Mouse (Mus musculus) neural tube, embryonic 10.5 days (tissue): ENCODE data around the gene Agpat2.

ENCODE experiments used
- DNase-seq: peaks from one replicate; pipeline ENCODE4 v3.0.0-alpha.2; 2017; ENCODE audit warnings: low spot score; ENCODE audit errors: extremely low spot score

Gene Agpat2

DNA sequence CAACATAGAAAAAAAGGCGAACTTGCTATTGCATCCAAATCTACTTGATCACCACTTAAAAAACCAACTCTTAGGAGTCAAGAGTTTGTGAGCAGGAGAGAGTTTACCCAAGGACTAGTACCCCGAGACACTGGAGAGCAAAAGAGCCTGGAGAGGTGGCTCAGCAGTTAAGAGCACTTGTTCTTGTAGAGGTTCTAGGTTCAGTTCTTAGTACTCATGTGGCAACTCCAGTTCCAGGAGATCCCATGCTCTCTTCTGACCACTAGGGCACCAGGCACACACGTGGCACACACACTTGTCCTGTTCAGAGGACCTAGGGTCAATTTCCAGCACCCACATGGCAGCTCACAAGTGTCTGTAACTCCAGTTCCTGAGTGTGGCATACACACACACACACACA, 21.9 kb upstream of the Agpat2 start:
- no peak for DNase-seq

DNA sequence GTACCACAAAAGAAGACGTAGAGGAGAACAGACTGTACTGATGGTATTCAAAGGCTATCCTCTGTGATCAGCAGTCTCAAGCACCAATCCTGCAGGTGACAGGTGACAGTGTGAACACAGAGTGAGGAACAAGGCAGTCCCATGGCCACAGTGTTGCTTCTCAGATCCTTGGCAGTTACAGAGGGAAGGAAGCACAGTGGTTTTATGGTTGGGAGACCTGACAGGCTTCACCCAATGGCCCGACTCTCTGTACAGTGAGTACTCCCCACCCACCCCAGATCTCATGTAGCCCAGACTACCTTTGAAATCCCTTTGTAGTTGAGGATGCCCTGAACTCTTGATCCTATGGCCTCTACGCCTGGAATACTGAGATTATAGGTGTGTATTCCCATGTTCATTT, 21.2 kb upstream of the Agpat2 start:
- no peak for DNase-seq

DNA sequence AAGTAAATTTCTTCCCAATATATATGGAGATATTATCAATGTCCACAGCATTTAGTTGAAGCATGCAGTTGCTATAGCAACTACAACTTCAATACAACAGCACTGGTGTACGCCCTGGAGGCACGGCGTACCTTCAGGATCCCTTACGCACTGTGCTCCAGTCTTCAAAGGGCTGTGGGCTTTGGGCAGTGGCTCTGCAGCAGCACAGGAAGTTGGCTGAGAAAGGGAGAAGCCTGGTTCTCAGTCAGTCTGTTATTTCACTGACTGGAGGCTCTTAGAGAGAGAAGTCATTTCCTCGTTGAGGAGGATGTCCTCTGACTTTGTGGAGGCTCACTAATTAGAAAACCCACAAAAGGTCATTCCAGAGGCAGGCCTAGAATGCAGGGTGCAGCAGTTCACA, 18.8 kb upstream of the Agpat2 start:
- no peak for DNase-seq

DNA sequence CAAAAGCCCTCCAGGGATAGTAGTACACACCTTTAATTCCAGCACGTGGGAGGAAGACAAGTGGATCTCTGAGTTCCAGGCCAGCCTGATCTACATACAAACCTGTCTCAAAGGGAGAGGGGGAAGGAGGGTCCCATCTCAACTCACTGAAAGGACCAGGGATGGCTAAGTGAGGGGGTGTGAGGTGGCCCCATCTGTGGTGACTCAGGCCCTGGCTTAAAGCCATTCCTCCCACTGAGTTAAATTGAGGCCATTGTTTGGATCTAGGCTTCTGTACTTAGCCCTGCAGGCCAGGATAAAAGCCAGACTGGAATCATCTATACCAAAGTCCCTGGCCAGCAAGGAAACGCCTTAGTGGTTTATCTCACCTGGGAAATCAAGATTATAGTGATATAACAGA, 17.0 kb upstream of the Agpat2 start:
- no peak for DNase-seq

DNA sequence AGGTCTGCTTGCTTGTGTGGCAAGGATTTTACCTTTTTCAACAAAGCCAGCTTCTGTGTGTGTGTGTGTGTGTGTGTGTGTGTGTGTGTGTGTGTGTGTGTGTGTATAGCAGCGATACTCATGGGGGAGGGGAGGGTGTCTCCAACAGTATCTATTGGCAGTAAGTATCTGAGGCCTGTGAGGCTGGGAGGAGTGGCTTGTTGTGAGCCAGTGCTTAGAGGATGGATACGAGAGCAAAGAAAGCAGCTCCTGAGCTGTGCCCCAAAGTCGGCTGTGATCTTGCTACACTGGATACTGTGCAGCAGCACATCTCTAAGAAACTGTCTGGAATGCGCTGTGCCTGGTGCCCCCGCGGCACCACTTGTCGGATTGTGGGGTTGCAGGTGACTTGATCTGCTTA, 13.7 kb upstream of the Agpat2 start:
- no peak for DNase-seq

DNA sequence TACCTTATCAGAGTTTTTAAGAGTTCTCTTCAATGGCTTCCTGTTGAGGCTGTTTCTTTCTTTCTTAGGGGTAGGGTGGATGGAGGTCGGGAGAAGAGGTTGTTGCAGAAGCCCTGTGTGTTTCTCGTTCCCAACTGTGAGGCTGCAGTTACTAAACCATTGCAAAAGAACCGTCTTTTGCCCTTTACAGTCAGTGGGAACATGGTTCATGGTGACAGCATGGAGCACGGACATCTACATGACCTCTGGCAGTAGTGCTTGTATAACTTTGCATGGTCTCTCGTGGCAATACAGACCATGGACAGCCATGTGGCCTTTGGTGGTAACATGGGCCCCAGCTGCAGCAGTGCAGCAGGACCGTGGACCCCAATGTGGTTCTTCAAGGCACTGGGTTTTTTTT, 13.1 kb upstream of the Agpat2 start:
- no peak for DNase-seq

DNA sequence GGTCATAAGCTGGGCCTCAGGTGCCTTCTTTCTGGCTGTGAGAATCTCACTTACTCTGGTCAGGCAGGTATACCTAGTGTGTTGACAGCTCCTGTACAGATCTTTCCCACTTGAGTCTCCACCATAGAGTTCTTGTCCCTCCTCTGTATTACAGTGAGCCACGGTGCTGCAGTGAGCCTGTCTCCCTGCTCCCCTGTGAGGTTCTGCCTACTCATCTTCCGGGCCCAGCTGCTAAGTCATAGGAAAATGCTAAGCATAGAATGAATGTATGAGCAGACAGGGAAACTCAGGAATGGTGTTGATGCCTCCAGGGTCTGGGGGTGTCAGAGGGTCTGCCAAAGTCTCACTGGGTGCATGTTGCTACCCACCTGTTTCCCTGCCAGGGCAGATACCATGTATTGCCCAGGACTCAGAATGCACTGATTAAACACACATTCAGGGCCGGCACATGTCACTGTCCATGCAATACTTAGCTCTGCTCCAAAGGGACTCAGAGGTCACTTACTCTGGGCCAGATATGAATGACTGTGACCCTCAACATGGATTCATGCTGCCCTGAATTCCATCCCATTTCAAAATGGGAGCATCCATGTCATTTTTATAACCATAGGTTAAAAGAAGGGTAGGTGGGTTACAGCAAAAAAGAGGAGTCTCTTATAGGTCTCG, 11.4 kb upstream of the Agpat2 start:
- DNase-seq, result no peak

DNA sequence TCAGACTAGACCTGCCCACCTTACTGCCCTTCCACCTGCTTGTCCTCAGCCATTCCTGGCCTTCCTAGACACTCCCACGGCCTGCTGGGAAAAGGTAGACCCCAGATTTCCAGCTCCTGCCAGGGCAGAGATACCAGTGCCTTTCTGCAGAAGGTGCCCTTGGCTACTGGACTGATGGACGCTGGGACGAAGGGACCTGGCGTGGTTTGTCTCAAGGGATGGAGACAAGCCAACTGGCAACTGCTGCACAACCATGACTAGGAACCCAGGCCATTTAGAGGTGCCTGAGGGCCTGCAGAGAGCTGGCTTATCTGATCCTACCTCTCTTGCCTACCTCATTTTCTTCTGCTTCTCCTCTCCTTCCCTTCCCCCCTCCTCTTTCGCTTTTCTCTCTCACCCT, 10.7 kb upstream of the Agpat2 start:
- DNase-seq, result no peak

DNA sequence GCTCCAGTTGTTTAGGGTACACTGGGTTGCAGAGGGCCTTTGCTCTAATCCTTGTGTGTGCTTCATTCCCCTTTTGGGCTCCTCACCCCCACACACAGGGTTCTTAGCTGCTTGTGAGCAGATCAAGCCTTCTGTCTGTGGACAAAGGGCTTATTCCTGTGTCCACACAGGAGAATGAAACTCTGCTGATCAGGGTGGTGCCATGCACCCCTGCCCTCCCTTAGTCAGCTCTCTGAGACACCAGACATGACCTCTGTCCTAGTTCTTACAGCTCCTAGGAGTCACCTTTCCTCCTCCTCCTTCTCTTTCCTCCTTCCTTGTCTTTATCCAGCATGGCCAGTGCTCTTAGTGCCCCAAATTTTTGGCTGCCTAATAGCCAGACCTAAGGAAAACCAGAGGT, 7.7 kb upstream of the Agpat2 start:
- DNase-seq, result no peak

DNA sequence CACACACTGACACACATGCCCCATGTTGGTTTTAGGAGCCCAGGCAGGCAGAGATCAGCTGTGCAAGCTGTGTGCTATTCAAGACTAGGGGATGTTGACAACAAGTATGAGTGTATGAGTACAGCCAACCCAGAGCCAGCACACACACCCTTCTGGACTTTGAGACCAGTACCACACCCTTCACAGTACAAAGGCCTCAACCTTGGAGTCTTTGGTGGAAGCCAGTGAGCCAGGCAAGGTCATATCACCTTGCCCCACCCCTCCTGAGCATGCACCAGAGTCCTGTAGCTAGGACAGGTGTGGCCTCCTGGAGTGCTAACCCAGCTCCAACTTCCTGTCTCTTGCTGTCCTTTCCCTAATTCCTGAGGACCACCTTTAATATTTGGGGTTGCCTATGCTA, 6.8 kb upstream of the Agpat2 start:
- no peak for DNase-seq

DNA sequence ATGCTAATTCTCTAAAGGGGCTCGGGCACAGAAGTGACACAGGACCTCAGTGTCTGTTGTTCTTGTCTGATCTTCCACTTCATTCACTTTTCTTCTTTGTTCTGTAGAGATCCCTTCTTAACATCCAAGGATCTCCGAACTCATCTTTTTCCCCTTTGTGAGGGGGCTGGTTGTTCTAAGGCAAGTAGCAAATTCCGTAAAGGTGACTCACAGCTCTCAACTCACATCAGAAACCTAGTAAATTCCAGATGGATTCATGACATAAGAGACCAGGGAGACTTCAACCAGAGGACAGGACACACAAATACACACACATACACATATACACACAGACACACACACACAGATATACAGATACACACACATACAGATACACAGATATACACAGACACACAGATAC, 6.3 kb upstream of the Agpat2 start:
- no peak for DNase-seq

DNA sequence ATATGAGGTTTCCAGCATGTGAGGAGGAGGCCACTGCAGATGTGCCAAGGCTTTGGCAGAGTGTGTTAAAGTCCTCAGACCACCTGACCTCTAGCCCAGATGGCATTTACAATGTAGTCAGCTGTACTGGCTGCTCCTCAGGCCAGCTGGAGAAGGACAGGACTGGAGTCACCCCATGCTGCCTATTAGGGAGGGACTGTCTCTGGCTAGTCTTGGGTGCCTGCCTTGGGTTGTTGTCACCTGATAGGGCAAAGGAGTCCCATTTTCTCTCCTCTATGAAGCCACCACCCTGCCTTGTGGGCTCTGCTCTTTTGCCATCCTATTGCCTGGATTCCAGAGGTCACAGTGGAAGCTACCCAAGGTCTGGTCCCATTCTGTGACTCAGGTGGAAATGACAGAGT, 5.0 kb upstream of the Agpat2 start:
- DNase-seq, result no peak

DNA sequence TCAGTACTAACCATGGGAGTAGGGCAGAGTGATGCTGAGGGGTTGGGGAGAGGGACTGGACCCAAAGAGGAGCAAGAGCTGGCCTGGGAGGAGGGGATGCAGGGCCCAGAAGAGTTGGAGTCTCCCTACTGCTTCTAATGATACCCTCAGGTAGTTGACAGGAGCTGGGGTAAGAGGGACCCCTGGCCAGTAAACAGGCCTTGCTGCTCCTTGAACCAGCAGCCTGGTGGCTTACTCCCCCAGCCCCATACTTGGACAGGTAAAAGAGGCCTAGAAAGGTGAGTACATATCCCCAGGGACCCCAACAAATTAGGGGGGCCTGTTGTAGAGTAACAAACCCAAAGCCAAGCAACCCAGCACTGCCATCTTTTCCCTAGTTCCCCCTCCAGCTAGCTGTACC, 4.6 kb upstream of the Agpat2 start:
- no peak for DNase-seq

DNA sequence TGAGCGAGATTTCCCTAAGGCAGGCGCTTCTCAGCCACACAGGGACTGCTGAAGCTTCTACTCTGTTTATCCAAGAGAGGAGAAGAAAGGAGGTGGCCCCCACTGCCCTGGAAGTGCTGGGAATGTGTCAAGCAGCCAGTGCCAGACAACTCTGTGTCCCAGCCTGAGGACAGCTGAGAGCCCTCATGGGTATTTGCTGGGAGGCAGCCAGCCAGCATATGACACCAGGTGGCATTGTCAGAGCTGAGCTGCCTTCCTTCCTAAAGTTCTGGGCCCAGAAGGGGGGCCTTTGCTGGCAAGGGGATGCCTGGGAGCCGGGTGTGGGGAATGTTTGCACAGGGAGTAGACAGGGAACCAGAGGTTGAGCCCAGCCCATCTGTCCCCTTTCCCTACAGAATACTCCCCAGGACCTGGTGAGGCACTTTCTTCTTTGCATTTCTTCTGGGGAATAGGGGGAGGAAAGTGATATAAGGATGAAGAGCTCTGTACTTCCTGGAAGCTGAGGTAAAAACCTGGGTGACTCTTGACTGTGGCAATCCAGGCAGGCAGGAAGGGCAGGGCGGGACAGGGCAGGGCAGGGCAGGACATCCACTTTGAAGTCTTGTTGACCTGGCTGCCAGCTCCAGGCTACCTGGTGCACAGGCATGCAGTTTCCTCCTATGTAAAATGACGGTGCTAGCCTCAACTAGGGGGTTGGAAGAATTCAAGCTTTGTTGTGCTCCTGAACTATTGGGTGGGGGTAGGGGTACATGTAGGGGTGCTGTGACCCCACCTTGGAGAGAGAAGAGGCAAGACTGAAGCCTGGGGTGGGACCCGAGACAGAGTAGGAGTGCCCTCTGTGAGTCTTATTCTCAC, 3.1 kb upstream of the Agpat2 start:
- DNase-seq, result no peak

DNA sequence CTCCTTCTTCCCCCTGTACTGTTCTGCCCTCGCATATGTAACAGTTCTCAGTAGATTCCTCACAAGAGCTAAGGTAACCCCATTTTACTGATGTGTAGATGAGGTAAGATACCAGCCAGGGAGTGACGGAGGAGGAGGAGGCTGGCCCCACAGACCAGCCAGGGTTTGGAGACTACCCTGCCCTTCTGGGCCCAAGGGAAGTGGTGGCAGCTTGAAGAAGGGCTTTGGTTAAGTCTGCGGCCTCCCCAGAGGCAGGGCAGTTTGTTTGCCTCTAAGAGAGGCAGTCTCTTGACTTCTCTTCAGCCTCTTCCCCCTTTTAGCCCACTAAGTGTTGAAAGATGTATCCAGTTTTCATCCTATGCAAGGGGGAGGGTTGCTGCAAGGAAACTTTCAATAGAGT, 2.4 kb upstream of the Agpat2 start:
- no peak for DNase-seq

DNA sequence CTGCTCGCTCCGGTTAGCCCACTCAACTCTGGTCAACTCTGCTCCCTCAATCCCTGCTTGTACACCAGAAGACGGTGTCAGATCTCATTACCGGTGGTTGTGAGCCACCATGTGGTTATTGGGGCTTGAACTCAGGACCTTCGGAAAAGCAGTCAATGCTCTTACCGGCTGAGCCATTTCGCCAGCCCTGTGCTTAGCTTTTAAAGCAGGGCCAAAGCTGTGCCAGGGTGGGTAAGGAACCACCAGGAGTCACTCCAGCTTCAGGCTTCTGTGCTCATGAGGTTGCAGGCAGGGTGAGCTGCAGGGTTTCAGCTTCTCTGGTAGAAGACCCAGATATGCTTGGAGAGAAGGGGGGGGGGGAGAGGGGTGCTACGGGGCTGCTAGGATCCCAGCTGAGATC, 1.1 kb upstream of the Agpat2 start:
- DNase-seq, result no peak

DNA sequence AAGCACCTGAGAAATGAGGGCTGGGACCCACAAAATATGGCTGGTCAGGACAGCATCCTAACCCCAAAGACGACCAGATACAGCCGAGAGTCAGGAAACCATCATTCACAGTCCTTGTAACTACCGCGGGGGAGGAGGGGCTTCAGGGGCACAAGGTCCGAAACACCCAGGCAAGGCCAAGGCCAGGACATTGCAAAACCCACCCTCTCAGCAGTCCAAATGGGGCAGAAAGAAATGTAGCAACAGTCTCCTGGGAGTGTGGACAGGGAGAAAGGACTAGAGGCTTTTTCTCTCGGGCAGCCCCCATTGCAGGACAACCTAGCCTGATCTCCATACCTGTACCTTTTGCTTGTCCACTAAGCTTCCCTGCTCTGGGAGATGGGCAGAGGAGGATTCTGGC, 1.1 kb downstream of the Agpat2 start:
- no peak for DNase-seq

DNA sequence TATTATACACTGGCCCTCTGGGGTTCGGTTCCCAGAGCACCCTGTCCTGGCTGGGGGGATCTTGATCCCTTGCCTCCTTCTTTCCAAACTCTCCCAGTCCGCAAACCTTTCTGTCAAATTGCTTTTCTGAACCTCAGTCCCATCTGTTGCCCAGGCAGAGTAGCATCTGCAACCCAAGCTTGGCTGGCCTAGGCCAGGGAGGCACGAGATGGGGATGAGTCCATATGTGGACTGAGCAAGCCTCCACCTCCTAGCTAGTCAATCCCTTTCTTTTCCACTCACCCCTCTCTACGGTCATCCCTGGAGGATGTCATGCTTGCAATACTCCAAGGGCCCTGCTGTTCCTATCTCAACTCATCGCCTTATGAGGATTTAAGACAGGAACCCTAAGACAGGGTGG, 1.6 kb downstream of the Agpat2 start:
- DNase-seq, result no peak

DNA sequence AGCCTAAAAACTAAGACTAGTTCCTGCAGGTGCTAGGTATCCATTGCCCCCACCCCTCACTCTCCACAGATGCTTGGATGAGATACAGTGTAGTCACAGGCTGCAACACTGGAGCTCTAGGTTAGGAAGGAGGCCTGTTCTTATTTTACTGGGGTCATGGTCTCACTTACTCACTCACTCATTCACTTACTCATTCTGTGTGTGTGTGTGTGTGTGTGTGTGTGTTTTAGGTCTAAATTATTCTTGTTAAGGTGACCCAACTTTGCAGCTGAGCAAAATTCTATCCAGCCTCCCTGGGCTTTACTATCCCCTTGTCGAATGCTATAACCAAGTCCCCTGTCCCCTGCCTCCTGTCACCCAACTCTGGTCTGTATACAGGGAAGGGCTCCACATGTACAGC, 2.6 kb downstream of the Agpat2 start:
- no peak for DNase-seq

DNA sequence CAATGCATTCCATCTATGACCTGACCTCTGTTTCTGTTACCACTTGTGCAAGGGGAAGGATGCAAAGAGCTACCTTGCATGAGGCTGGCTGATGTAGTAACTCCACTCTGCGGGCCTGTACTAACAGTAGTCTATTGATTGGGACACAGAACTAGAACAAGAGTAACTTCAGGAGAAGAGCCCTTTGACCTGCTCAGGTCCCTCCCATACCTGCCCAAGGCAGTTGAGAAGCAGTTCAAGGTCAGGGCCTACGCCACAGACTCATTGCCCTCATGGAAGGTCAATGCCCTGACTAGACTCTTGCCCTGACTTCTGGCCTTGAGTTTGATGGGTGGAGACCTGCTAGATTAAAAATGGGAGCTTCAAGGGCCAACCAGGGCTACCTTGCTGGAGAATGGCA, 3.6 kb downstream of the Agpat2 start:
- no peak for DNase-seq

DNA sequence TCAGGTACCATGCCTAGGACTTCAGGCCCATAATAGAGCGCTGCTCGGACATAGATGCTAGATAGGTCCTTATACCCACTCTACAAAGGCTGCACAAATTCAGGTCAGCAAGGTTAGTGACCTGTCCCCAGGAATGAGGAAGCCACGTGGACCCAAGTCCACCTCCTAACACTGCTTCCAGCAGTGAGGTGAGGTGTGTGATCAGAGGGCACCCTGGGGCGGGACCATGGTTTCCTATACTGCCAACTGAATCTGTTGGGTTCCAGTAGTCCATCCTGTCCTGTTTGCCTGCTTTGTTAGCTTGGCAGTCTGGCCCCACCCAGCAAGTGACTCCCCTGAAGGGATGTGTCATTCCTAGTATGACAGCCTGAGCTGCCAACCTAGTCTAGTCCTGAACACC, 4.3 kb downstream of the Agpat2 start:
- no peak for DNase-seq

DNA sequence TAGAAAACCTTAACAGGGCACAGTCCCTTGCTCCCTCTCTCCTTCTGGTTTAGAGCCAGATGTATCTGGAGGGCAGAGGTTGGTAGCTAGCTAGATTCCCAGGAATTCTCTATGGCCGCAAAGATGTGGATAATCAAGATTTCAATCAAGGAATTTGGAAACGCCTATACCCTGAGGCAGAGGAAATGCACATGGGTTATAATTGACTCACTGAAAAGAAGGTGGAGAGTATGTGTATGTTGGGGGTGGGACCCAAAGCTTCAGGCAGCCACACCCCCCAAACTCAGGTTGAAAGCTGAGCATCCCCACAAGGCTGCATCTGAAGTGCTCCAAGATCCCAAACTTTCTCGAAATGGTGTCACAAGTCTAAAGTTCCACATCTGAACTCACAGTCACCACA, 5.8 kb downstream of the Agpat2 start:
- DNase-seq, result no peak

DNA sequence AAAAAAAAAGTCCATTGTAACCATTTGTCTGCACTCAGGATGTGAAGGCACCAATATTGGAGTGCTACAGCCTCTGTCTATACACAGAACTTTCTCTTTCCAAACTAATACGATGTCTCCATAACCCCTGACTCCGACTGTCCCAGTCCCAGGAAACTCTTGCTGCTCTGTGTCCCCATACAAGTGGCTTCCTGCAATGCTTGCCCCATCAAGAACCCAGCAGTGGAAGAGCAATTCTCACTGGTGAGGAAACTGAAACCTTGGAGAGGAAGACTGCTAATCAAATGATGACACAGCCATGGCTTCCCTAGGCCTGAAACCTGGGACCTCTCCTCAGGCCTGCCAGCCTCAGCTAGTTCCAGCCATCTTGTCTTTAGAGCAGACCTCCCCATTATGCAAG, 6.4 kb downstream of the Agpat2 start:
- DNase-seq, result no peak
